Mouse (Mus musculus): ENCODE measurements around the gene Cbx7. TPM values are rescaled to one million over a fixed set of nuclear protein-coding genes. Genes with fewer than 3 reads are reported as not detected.
"Not testable (repeated sequence)": the region's sequence is repeated elsewhere in the genome, so short reads cannot be mapped to it uniquely, and the experiment has no call there.

Gene Cbx7
- total RNA-seq, 2 experiments from 2014 or later: 2.5 to 6.8 TPM

DNA sequence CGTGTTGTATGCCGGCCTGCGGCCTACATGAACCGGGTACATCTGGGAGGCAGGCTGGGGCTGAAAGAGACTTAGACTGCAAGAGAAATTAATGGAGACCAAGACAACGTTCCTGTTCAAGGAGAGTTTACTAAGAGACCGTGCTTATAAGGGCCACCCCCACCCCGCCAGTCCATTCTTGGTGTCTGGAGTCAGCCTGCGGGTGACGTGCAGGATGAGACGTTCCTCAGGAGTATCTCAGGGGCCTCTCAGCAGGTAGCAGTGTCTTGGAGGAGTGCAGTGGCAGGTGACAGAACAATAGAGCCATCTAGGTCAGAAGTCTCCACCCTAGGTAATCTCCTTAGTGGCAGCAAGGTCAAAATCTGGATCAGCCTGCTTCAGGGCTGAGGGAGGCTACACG, 66.2 kb downstream of the Cbx7 start:
- not testable (repeated sequence) for ATAC-seq (replicated peaks; ENCODE audit: low FRiP score, low TSS enrichment, poor library complexity, severe bottlenecking)

DNA sequence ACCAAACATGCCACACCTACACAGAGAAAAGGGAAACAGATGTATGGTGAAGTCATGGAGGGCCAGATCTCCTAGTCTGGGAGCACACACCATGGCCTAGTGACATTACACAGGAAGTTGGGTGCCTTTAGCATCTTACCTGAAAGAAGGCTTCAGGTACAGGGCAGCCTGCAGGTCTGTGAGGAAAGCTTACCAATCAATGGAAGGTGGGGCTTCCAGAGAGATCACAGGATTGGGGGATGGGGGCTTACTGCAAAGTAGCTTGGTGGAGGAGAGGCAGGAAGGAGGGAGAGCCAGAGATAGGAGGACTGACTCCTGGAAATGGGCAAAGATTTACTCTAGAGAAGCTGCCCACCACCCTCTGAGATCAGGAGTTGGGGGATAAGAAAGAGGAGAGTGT, 67.0 kb downstream of the Cbx7 start:
- ATAC-seq (replicated peaks; ENCODE audit: low FRiP score, low TSS enrichment, poor library complexity, severe bottlenecking): no peak

DNA sequence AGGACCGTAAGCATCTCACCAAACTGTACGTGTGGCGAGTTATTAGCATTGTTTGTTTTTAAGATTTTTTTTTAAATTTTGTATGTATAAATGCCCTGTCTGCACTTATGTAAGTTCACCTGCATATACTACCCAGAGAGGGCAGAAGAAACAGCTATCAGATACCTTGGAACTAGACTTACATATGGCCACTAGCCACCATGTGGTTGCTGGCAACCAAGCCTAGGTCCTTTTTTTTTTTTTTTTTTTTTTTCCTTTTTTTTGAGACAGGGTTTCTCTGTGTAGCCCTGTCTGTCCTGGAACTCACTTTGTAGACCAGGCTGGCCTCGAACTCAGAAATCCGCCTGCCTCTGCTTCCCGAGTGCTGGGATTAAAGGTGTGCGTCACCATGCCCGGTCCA, 67.8 kb downstream of the Cbx7 start:
- not testable (repeated sequence) for ATAC-seq (replicated peaks; ENCODE audit: low FRiP score, low TSS enrichment, poor library complexity, severe bottlenecking)

DNA sequence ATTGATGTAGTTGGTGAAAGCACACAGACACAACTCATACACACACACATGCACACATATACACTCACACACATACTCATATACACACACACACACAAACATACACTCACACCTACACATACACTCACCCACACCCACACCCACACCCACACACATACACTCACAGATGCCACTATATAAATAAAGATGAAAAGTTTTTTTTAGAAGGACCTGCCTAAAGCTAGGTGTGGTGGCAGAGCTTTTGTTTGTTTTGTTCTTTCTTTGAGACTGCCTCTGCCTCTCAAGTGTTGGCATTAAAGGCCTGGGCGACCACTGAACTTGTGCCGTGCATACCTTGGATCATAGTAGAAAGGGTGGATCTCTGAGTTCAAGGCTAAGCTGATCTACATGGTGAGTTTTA, 69.5 kb downstream of the Cbx7 start:
- ATAC-seq (replicated peaks; ENCODE audit: low FRiP score, low TSS enrichment, poor library complexity, severe bottlenecking): no peak

- ATAC-seq (replicated peaks; ENCODE audit: low FRiP score, low TSS enrichment, poor library complexity, severe bottlenecking): no peak
These were observed 70.2 kb downstream of the Cbx7 start for GRCm38 (mm10) chr15:79900751-79901150.

- no peak for ATAC-seq (replicated peaks; ENCODE audit: low FRiP score, low TSS enrichment, poor library complexity, severe bottlenecking)
These were observed 71.0 kb downstream of the Cbx7 start for GRCm38 (mm10) chr15:79899828-79900510.

DNA sequence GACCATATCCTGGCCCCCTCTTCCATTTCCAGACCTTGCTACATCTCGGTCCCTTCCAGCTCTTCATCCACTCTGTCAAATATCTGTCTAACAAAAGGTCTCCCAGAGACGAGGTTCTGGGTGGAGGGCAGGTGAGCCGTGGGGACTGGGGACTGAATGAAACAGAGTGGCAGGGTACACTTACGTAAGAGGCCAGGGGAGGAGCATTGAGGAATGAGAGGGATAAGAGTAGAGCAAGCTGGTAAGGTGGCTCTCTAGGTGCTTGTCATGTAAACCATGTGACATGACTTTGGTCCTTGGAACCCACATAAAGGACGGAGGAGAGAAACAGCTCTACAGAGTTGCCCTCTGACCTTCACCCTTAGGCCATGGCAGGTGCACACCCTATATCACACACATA, 71.9 kb downstream of the Cbx7 start:
- ATAC-seq (replicated peaks; ENCODE audit: low FRiP score, low TSS enrichment, poor library complexity, severe bottlenecking): no peak

GRCm38 (mm10) chr15:79896080-79896725, 74.7 kb downstream of the Cbx7 start:
- no peak for ATAC-seq (replicated peaks; ENCODE audit: low FRiP score, low TSS enrichment, poor library complexity, severe bottlenecking)

DNA sequence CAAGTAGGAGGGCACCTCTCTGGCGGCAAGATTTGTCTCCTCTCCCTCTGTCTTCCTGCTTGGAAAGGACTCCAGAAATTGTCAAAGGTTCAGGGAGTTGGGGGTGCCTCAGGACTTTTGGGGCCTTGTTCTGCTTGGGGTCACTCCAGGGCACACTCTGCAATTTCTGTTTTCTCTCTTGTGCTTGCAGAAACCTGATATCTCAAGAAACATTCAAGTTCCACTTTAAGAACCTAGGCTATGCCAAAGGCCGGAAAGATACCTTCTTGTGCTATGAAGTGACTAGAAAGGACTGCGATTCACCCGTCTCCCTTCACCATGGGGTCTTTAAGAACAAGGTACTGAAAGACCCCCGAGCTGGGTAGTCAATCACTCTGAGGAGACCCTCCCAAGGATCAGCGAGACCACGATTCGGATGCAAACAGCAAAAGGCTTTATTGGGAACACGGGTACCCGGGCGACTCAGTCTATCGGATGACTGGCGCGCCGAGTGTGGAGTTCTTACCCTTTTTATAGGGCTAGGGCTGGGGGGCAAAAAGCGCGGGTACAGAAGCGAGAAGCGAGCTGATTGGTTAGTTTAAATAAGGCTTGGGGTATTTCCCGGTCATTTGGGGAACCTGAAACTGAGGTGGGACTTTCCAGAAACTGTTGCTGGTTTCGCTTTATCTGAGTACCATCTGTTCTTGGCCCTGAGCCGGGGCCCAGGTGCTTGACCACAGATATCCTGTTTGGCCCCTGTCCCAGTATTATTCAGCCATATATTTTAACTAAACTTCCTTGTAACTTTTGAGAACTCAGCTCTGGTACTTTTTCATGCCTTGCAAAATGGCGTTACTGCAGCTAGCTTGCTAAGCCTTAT, 75.5 kb downstream of the Cbx7 start:
- ATAC-seq (replicated peaks; ENCODE audit: low FRiP score, low TSS enrichment, poor library complexity, severe bottlenecking): not testable (repeated sequence)

- no peak for ATAC-seq (replicated peaks; ENCODE audit: low FRiP score, low TSS enrichment, poor library complexity, severe bottlenecking)
These were observed 76.6 kb downstream of the Cbx7 start for GRCm38 (mm10) chr15:79894343-79894742.

- ATAC-seq (replicated peaks; ENCODE audit: low FRiP score, low TSS enrichment, poor library complexity, severe bottlenecking): peak; percentile 56
These were observed 77.1 kb downstream of the Cbx7 start for GRCm38 (mm10) chr15:79893824-79894123.

- peak; percentile 15; the same call in 1 of the 2 replicates for ATAC-seq (replicated peaks; ENCODE audit: low FRiP score, low TSS enrichment, poor library complexity, severe bottlenecking)
These were observed 77.7 kb downstream of the Cbx7 start for GRCm38 (mm10) chr15:79892995-79893823.

GRCm38 (mm10) chr15:79892213-79892541, 78.7 kb downstream of the Cbx7 start:
- ATAC-seq (replicated peaks; ENCODE audit: low FRiP score, low TSS enrichment, poor library complexity, severe bottlenecking): peak; percentile 63

DNA sequence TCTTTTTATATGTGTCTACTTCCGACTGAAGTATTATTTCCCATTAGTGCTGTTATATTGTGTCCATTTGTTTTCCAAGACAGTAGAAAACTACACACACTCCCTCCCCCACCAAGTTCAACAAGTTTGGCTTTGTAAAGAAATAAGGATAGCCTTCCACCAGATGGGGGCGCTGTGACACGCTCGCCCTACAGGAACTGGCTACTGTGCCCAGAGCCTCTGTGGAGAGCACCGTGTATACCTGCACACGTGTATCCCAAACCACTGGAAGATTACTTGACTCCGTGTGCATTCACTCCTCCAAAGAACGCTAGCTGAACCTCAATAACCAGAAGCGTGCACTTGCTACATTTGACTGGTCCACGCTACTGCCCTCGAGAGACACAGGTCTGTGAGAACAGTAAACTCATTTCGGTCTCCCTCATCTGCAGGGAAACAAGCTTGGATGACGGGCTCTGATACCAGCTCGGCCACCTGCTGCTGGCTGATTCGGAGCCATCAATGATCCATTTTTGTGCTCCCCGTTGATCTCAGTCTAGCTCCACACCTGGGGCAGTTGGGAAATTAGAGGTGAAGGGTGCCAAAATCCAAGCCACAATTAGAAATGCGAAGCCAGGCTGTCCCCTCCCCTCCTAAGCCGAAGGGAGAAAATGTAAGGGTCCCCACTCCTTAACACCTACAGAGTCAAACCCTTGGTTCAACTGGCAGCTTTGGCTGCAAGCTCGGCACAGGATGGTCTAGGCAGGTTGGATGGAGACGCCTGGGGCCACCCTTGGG, 79.3 kb downstream of the Cbx7 start, which contains the start of gene Apobec3:
Gene Apobec3, plus strand, starts transcription at position 224 of the 777 bp plus-strand sequence.
- ATAC-seq (replicated peaks; ENCODE audit: low FRiP score, low TSS enrichment, poor library complexity, severe bottlenecking): peak; percentile 59

DNA sequence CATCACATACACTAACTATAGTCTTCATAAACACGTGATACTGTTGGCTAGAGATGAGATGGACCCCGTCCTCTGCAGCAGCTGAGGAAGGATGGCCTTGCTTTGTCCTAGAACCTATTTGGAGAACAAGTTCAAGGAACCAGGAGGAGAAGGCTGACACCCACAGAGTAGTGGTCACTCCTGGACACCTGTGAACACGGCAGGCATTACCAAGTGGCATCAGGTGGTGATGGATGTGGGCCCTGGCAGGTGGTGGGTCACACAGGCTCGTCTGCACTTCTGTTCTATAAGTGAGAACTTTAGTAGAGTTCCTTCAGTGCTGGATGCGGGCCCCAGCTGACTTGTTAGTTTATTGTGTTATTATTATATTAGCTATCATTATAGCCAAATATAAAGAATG, 86.1 kb downstream of the Cbx7 start:
- ATAC-seq (replicated peaks; ENCODE audit: low FRiP score, low TSS enrichment, poor library complexity, severe bottlenecking): no peak

DNA sequence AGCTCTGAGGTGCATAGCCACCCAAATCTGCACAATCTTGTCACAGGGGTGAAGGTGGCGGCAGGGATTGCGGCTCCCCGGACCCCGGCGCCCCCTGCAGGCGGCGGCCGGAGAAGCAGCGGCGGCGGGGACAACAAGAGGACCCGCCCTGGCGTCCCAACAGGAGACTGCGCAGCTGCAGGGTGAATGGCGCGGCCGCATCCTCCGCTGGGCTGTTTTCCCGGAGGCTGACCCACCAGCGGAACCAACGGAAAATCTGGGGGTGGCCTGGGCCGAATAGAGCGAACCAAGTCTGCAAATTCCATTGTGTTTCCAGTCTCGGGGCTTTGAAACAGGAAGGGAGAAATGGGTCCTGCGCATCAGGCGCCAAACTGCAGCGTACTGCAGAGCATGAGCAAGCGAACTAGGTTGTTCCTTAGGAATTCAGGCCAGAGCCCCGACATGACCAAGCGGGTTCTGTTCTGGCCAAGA, 87.5 kb downstream of the Cbx7 start:
- ATAC-seq (replicated peaks; ENCODE audit: low FRiP score, low TSS enrichment, poor library complexity, severe bottlenecking): peak; percentile 86

DNA sequence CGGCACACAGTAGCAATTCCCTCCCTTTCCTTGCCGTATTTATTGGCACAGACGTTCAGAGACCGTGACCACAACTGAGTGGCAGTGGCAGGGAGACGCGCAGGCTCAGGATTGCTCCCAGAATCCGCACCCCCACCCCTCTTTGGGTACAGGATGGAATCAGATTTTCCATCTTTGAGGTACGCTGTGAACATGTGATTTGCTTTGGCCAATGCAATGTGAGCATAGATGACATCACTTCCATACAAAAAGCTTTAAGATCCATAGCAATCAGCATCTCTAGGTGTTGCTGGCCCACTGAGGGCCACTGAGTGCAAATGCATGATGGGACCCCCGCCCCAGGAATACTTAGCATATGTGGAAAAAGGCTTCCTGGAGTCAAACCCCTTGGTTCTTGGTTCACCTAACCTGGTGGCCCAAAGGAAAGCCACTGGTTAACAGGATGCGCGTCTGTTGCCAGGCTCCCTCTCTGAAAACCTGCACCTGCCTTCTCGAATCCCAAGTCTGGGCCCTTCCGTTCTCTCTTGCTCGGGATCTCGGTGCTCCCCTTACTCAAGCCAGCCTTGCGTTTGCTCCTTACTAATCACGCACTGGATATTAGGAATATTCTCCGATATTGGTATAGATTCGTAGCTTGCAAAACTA, 88.2 kb downstream of the Cbx7 start:
- ATAC-seq (replicated peaks; ENCODE audit: low FRiP score, low TSS enrichment, poor library complexity, severe bottlenecking): no peak

DNA sequence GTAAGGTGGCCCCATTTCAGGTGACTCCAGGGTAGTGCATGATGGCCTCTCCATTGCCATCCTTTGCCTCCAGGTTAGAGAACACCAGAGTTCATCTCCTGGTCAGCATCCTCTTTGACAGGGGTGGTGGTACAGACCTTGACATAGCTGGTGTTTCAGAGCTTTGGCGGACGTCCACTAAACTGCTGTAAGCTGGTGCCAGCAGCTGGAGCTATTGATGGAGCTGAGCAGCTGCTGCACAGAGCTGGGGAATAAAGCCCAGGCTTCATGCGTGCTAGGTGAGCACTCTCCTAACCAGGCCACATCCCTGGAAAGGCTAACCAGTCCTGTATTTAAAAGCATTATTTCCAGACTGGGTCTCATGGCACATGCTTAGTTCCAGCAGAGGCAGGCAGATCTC, 90.4 kb downstream of the Cbx7 start:
- no peak for ATAC-seq (replicated peaks; ENCODE audit: low FRiP score, low TSS enrichment, poor library complexity, severe bottlenecking)

Measured in megakaryocyte-erythroid progenitor cell, adult 5-6 weeks (primary cell).